Mouse (Mus musculus): Measurements from ENCODE around the gene Tenm3. TPM values are rescaled to one million over a fixed set of nuclear protein-coding genes. Genes with fewer than 3 reads are reported as not detected.

The Tenm3 gene
- total RNA-seq, 2 experiments from 2014 or later, result 32.8 to 36.5 TPM

DNA sequence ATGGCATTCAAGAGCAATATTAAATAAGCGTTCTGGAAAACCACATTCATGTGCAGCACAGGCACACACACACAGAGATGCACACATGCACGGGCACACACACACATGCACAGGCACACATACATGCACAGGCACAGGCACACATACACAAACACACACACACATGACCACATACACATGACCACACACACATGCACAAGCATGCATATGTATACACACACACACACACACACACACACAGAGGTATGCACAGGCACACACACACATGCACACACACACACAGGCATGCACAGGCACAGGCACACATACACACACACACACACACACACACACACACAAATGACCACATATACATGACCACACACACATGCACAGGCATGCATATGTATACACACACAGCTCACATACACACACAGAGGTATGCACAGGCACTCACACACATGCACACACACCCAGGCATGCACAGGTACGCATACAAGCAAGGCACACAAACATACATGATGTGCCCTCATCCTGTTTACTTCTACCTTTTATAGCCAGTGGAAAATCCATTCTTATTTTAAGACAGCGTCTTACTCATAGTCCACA lies 321.1 kb downstream of the Tenm3 start:
- DNase-seq (ENCODE audit: low spot score in 2 of 2), result no peak

GRCm38 (mm10) chr8:48522004-48522403 lies 321.7 kb downstream of the Tenm3 start:
- no peak for DNase-seq (ENCODE audit: low spot score in 2 of 2)

DNA sequence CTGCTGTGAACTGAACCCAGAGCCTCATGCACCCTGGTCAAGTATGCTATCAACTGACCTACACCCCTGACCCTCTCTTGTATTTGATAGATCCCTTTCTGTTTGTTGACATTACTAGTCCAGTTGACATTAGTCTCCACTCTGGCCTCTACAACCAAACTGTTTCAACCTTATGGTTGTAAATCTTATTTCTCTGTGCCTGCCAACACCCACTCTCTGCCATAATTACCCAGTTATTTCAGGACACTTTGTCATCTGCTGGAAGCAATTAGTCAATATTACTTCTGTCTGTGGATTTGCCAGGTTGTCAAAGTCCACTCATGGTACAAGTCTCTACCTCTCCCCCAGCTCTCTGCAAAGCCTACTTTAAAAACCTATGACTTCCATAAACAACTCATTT lies 326.3 kb downstream of the Tenm3 start:
- DNase-seq (ENCODE audit: low spot score in 2 of 2), result no peak

DNA sequence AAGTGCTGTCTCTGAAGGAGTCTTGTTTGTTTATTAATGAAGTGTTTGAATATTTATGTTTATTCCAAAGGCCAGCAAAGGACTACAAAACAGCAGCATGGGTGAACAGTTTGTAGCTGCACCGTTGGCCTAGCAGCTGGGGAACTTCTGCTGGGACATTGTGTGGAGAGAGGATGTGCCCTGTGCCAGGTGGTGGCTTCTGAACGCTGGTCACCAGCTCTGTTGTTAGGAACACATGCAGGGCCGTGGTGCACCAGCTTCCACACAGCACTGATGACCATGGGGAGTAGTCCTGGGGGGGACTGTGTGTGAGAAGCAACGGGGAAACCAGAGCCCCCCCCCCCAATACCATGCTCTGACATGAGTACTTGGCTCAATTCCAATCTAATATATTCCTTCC lies 329.5 kb downstream of the Tenm3 start:
- DNase-seq (ENCODE audit: low spot score in 2 of 2), result no peak

DNA sequence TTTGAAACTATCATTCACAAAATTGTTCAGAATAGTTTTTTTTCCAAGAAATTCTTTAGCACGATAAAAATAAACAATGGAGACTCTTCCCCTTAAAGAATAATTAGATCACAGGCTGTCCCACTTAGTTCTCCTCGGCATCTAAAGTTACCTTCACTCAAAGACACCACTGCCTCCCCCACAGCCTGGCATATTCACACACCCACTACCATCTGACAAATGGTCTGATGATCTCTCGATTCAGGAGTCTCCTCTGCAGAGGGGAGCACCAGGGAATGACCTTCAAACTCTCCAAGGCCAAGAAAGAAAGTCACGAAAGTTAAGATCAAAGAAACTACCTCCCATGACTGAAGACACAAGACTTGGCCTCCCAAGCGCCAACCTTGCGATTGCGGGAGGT lies 329.9 kb downstream of the Tenm3 start:
- no peak for DNase-seq (ENCODE audit: low spot score in 2 of 2)

DNA sequence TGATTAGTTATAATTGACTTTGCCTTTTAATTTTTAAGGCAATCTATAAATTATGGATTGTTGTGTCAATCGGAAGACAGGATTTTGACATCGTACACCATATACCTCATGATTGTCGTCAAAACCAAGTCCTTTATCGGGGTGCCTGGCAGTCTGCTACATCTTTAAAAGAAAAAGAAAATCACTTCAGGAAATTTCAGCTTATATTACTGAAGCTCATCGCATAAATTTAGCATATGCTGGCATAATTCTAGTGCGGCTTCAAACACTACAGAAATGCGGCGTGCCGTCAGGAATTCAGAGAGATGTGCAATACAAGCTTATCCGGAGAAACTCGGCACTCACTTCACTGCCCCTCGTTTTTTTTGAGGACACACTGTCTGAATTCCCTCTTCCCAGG lies 332.2 kb downstream of the Tenm3 start:
- DNase-seq (ENCODE audit: low spot score in 2 of 2), result no peak

GRCm38 (mm10) chr8:48511137-48511536 lies 332.6 kb downstream of the Tenm3 start:
- no peak for DNase-seq (ENCODE audit: low spot score in 2 of 2)

GRCm38 (mm10) chr8:48508641-48509599 lies 334.8 kb downstream of the Tenm3 start:
- DNase-seq (ENCODE audit: low spot score in 2 of 2), result no peak

GRCm38 (mm10) chr8:48507719-48508501 lies 335.8 kb downstream of the Tenm3 start:
- DNase-seq (ENCODE audit: low spot score in 2 of 2), result no peak

DNA sequence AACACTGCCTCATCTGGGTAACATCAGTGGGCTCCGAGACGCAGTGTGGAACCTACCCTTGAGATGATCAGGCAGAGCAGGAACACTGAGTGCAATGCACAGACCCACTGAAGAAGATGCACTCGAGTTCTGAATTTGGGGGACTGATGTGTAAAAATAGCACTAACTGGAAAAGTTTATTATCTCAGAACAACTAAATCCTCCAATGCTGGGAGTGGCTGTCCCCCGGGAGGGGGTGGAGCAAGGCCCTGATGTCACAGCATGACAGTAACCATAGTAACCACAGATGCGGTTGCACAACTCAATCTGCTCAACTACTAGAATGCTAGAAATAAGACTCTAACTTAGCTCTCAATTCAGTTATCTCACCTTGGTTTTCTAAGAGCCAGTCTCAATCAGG lies 351.3 kb downstream of the Tenm3 start:
- DNase-seq (ENCODE audit: low spot score in 2 of 2), result peak in 1 of 2 experiments; percentile 46

DNA sequence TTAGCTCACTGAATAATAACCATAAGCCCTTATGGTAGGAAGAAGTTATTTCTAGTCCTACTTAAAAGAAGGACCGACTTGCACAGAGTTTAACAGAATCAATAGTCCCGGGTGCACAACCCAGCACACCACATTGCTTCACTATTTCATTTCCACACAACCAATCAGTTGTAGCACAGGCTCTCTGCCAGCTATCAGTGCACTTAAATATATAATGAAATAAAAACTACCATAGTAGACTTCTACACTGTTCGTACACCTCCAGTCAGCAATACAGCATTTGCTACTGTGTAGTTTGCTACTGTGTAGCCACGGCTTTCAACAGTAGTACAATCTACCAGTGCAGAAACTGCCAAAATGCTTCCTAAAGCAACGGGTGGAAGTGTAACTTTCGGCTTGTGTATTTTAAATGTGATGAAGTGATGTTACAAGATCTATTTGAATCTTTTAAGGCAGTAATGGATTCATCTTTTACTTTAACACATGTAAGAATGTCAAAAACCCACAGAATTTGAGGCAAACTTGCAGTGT lies 353.1 kb downstream of the Tenm3 start:
- no peak for DNase-seq (ENCODE audit: low spot score in 2 of 2)

- no peak for DNase-seq (ENCODE audit: low spot score in 2 of 2)
Measured at GRCm38 (mm10) chr8:48489936-48490634, 353.7 kb downstream of the Tenm3 start.

- no peak for DNase-seq (ENCODE audit: low spot score in 2 of 2)
Measured at GRCm38 (mm10) chr8:48489417-48489816, 354.3 kb downstream of the Tenm3 start.

- no peak for DNase-seq (ENCODE audit: low spot score in 2 of 2)
Measured at GRCm38 (mm10) chr8:48488809-48489208, 354.9 kb downstream of the Tenm3 start.

GRCm38 (mm10) chr8:48484143-48484542 lies 359.6 kb downstream of the Tenm3 start:
- DNase-seq (ENCODE audit: low spot score in 2 of 2), result no peak

DNA sequence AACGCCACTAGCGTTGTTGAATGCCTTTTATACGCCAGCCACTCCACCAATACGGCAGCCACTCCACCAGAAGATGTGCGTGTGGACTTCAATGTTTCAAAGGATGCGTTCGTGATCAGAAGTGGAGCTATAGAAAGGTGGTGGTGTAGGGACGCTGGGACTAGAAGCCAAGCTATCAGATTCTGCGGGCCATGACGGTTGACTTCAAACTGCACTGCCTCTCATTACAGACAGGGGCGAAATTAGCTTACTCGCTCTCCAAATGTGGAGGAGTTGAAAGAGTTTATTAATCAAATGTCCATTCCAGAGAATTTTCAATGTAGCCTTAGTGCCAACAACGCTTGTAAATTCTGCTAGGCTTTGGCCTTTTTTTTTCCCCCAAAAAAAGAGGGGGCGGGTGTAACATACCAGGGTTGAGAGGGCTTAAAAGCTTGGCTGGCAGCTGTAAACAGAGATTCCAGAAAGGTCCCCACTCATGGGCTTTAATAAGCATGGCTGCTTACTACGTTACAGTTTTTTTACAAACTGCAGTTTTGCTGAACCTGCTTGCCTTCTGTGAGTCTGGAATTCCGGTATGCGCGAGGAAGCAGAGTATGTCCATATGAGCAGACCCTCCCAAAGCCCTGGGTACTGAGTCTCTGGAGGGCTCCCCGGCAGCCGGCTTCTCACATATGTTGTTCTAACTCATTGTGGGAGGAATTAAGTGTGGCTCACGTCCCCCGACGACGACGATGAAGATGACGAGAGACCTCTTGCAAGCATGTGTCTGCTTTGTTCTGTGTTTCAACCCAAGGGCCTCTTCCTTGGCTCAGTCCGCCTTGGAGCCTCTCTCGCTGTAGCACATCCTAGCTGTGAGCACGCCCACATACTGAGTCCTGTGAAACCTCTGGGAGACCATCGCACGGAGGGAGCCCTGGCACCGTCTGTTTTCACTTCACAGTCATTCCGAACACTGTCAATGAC lies 361.8 kb downstream of the Tenm3 start:
- peak; percentile 22 to 64 for DNase-seq (ENCODE audit: low spot score in 2 of 2)

- no peak for DNase-seq (ENCODE audit: low spot score in 2 of 2)
Measured at GRCm38 (mm10) chr8:48477371-48477935, 366.3 kb downstream of the Tenm3 start.

- no peak for DNase-seq (ENCODE audit: low spot score in 2 of 2)
Measured at GRCm38 (mm10) chr8:48476896-48477295, 366.9 kb downstream of the Tenm3 start.

DNA sequence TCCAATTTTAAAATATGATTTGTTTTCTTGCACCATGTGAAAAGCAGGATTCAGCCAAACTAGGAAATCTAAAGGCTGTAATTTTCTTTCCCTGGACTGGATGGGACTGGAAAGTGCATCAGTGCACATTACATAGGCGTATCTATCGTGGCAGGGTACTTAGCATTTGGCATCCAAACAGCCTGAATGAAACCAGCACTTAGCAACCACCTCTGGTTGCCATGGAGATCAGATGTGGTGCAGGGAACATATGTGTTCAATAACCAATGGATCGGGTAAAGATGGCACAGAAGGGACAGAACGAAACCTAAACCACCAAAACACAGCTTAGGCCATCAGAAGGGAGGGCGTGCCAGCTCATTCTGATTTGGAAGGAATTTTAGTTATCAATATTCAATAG lies 376.1 kb downstream of the Tenm3 start:
- DNase-seq (ENCODE audit: low spot score in 2 of 2), result no peak

All from gastrocnemius, postnatal 4 days (tissue).